Mouse (Mus musculus) ZHBTc4 (cell line): Measurements from ENCODE around the gene Hs3st2.

Experiments used
- DNase-seq: peaks from one replicate; pipeline ENCODE4 v3.0.0-alpha.2; 2011; ENCODE audit warnings: low read depth, low spot score

The Hs3st2 gene

GRCm38 (mm10) chr7:121458075-121458474 lies 66.4 kb downstream of the Hs3st2 start:
- DNase-seq, result no peak

DNA sequence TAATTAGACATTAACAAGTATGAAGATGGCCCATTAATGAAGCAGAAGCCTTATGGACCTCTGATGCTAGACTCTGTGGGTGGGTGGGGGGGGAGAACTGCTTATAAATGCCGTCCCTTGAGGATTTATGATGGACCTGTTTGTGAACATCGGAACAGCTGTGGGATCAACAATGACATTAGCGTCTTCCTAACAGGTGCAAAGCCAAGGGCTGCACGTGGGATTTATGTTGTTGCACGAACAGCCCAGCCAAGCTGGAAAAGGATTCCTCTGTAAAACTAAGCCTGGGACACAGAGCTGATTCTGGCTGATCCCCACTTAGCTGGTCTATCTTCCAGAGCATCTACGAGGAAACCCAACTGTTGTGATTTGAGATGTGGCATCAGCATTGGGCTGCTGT lies 69.0 kb downstream of the Hs3st2 start:
- DNase-seq, result no peak

GRCm38 (mm10) chr7:121464441-121464840 lies 72.8 kb downstream of the Hs3st2 start:
- no peak for DNase-seq

GRCm38 (mm10) chr7:121465111-121465510 lies 73.5 kb downstream of the Hs3st2 start:
- no peak for DNase-seq

GRCm38 (mm10) chr7:121466331-121466730 lies 74.7 kb downstream of the Hs3st2 start:
- DNase-seq, result no peak

DNA sequence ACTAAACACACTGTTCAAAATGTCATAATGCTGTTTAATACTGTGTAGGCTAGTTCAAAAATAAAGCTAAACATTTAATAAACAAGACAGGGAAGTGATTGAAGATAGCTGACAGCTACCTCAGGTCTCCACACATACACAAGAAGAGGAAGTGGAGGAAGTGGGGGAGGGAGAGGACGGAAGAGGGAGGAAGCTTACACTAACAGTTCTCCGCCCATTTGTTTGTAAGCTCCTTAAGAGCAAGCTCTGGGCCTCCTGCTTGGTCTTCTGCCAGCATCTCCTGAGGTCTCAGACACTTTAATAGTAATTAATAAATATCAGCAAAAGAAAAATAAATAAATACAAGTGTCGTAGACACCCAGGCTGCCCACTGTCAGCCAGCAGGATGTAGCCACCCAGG lies 77.8 kb downstream of the Hs3st2 start:
- DNase-seq, result no peak

DNA sequence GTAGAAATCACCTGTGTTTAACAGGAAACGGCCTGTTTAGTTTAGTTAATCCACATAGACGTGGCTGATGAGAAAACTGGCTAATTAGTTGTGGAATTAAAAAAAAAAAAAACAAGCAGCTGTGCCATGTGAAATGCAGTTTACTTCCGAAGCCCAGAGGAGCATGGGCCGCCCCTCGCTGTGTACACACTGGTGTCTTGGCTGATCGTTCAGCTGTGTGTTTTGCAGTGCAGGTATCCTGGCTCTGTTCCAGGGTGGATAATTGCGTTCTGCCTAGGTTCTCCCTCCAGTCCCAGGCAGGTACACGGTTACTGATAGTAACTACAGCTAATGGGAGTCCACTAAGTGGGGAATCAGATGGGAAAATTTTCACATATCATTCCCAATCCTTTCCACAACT lies 86.6 kb downstream of the Hs3st2 start:
- no peak for DNase-seq

DNA sequence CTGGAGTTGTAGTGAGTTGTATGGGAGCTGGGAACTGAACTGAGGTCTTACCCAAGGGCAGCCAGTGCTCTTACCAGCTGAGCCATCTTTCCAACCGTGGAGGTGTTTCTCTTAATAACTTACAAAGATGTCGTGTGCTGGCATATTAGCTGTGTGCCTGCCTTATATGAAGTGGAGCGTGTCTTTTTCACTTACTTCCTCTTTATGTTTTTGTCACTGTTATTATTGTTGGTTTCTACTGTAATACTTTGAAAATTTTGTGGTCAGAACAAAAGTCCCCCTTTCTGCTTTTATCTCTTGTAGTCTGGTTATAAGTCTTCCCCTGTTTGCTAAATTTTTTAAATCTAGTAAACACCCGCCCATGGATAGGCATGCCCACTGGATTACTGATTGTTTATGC lies 88.4 kb downstream of the Hs3st2 start:
- DNase-seq, result no peak

DNA sequence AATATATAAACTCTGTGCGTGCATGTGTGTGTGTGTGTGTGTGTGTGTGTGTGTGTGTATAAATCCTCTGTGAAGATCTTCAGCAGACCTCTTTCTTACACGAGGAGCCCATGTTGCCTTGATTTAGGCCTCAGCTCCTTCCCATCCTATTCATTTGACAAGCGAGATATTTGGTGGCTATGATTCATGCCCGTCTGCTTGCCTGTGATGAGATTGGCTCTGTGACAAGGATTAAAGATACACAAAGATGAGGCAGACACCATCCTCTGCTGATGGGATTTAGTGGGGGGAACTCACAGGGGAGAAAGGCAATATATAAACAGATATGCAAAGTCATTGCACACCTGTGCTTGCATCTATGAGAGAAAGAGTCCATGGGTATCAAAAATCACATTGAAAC lies 92.9 kb downstream of the Hs3st2 start:
- no peak for DNase-seq

DNA sequence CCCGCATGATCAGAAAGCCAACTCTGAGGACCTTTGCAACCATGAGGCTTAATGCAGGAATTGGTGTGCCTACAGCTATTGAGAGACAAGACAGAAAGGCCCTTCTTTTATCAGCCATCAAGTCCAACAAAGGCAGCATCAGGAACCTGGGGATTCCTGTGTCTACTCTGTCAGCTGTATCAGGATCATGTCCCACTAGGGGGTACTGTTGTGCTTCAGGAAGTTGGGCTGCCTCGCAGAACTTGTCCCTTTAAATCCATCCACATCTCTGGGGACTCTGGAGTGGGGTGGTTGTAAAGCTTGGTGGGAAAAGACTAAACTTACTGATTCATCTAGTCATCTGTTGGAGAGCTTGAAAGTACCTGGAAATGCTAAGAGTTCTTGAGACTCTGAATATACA lies 93.6 kb downstream of the Hs3st2 start:
- peak; percentile 27 for DNase-seq

DNA sequence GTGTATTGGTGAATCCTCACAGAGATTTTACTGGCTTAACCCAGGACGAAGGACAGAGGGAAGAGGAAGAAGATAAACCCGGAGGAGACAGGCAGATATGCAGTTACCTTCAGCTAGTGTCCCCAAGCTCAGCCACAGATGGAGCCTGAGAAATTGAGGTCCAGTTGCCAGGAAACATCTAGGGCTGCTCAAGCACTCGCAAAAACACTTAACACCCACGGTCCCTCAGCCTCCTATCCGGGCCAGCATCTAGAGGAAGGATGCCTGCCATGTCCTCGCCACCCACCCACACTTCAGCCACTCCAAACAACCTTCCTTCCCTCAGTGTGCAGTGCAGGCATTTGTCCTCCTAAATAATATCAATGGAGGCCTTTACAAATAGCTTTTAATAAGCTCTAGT lies 95.6 kb downstream of the Hs3st2 start:
- DNase-seq, result no peak

DNA sequence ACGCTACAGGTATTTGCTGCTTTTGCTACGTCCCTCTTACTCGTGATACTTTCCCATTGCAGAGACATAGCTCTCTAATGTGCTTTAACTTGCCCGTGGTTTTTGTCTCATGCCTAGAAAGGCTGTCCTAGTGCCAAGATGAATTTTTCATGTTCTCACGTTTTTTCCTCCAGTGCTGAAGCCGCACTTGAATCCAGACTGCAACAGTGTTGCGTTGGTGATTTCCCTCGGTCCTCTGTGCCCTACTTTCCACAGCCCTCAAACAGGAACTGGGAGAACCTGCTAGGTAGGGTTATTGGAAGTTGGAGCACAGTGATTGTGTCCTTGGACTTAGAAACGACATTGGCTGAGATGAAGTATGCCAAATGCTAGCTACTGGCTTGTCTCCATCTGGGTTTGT lies 97.7 kb downstream of the Hs3st2 start:
- no peak for DNase-seq

DNA sequence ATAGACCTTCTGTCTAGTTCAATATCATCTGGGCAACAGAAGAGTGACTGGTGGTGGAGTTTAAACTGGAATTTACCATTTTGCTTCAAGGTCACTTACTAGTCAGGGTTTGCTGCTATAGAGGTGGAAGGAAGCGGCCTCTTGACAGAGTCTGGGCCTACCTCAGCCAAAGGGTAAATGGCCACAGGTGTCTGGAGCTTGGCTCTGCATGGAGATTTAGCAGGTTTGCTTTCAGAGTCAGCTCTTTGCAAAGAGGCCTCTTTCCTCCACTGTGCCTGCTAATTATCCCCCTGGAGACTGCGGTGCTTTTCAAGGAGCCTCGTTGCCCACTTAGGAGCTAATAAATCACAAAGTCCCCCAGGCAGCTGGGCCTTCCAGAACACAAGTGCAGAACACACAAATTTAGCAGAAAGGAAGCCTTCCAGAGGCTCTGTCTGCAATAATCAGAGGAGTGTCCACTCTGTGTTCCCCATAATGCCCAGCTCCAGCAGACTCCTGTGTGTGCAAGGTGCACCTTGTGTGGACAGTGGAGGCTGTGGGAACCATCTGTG lies 99.9 kb downstream of the Hs3st2 start:
- DNase-seq, result no peak

DNA sequence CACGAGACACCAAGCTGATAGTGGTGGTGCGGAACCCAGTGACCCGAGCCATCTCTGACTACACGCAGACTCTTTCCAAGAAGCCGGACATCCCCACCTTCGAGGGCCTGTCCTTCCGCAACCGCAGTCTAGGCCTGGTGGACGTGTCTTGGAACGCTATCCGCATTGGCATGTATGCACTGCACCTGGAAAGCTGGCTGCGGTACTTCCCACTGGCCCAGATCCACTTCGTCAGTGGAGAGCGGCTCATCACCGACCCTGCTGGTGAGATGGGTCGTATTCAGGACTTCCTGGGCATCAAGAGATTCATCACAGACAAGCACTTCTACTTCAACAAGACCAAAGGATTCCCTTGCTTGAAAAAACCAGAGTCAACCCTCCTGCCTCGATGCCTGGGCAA lies 108.9 kb downstream of the Hs3st2 start:
- DNase-seq, result no peak

DNA sequence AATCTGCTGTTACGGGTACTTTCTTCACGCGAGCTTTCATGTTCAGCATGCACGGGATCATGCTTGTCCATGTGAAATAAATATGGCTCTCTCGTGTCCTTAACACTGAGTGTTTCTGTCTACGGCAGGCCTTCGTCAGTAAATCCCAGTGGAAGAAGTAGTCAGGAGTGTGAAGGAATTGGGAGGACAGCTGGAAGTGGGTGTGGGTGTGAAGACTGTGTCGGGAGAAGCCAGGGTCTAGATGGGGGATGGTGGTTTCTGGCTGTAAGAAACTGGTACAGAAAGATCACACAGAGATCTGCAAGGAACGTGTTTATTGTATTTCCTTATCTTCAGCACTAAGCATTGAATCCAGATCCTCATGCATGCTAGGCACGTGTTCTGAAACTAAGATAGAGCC lies 110.0 kb downstream of the Hs3st2 start:
- DNase-seq, result no peak

DNA sequence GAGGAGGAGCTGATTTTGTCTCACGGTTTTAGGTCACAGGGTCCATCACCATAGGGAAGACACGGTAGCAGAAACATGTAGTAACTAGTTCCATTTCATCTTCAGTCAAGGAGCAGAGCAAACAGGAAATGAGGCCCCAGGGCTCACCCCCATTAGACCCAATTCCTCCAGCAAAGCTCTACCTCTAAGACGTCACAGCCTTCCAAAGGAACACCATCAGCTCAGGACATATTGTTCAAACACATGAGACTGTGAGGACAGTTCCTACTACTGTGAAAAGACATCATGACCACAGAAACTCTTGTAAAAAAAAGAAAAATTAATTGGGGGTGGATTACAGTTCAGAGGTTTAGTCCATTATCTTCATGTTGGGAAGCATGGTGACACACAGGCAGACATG lies 125.1 kb downstream of the Hs3st2 start:
- no peak for DNase-seq

DNA sequence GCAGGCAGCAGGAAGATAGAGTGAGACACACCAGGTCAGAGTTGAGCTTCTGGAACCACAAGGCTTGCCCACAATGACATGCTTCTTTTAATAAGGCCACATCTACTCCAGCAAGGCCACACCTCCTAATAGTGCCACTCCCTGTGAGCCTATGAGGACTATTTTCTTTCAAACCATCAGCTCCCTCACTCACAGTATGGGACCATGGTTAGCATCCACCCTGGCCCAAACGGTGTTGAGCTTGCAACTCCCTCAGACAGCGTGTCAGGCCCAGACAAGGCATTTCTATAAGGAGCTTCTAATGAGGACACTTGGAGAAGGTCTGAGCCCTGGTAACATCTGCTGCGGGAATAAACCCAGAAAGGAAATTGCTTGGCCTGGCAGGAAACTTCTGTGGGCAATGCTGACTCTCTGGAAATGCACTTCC lies 125.5 kb downstream of the Hs3st2 start:
- DNase-seq, result no peak

DNA sequence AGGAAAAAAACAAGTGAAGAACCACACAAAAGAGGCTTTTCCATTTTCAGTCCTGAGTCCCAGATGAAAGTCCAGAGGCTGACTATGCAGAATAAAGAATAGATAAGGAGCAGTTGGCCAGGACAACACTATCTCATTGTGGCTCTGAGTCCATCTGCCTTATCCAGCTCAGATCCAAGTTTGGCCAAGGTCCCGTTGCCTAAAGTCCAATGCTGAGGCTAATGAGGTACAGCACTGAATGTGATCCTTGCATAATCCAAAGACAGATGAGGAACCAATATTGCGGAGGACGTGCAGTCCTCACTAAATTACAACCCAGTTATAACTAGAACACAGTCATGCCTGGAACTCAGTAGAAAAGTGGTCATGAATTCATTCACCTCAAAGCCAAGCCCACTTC lies 130.5 kb downstream of the Hs3st2 start:
- DNase-seq, result no peak

DNA sequence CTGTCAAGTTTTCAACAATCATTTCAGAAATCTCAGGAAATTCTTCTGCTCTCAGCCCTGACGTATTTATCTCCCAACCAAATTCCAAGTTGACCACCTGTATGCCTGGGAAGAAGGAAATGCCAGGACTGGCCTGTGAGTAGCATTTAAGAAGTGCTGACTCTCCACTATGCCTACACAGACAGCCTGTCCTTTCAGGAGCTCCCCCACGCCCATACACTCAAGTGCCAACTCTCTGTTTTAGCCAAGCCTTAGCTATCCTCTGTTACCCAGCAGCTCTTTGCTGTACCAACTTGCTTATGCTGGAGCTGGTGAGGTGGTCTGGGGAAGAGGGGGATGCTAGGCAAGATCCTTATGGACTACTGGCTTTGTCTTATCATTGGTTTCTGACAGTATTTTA lies 137.4 kb downstream of the Hs3st2 start:
- DNase-seq, result no peak

GRCm38 (mm10) chr7:121533639-121534038 lies 142.0 kb downstream of the Hs3st2 start:
- DNase-seq, result no peak

DNA sequence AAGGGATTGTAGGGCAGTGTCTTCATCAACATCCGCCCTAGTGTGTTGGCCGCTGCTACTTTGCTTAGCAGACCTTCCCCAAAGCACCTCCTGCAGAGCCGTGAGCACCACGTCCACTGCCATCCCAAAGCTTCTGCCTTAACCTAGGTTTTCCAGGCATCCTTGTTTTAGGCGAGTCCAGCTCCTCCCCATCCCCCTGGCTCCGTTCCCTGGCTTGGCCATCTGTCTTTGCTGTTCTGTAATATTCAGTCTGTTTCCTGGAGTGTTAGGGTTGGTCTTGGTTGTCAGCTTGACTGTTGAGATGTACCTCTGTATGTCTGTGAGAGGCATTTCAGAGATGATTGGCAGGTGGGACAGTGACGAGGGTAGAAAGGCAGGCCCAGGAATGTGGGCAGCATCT lies 142.7 kb downstream of the Hs3st2 start:
- DNase-seq, result no peak

DNA sequence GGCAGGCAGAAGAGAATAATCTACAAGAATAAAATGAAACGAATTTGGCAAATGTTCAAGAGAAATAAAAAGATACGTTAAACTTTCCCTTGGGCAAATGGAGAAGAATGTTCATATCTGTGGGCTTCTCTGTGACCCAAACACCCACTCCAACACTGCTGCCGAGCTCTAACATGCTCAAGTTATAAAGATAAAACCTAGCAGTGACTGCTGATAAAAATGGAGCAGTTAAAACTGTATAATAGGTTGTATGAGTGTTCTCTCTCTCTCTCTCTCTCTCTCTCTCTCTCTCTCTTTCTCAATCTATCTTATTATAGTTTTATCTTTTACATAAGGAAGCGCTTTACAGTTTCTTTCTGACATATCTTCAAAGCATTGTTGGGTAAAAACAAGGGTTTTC lies 144.3 kb downstream of the Hs3st2 start:
- DNase-seq, result no peak

DNA sequence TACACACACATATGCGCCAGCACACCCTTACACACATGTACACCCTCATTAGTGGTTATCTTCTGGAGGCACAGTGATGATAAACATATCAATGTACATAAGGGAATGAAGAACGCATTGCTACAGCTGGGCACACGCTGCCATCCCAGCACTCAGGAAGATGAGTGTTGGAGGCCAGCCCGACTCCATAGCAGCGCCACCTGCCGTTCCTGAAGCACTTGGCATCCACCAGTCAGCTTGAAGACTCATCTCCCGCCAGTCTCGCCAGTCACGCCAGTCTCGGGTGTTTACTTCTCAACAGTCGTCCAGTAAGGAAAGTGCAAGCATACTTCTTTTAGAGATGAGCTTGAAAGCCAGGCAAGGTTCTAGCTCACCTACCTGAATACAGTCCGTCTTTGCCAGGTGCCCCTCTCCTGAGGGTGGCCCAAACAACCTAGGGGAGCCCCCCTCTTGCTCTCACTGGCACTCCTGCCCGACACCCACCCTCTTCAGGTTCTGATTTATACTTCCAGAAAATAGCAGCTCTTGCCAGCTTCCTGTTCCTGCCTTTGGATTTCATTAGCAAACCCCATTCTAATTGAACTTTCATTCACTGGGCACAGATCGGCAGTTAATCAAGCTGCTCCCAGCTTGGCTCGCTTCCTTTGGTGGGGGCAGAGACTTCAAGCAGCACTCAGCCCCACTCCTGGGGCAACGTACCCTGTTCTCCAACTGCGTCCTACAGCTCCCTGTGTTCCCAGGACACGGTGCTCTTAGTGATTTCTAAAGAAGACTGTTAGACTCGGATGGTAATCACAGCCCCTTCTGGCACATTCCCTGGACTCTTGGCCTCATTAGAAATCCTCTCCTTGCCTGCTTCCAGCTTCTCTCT lies 148.0 kb downstream of the Hs3st2 start:
- peak; percentile 34 for DNase-seq

DNA sequence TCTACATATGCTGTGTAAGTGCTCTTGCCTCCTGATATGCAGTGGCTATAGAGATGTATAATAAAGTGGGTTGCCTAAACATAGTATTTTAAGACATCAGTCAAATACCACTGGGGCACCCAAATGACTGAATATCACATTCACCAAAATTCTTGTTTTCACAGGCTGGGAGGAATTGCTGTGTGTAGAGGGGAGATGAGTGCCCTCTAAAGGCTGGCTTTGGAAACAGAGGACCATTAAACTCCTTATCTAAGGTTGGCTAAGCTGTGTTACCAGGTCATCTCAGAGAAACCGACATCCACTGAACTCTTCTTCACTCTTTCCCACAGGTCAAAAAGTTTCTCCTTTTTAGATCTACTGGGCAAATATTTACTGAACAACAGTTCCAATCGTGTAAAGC lies 150.8 kb downstream of the Hs3st2 start:
- no peak for DNase-seq
